Mouse (Mus musculus) testis, postnatal 14 days (tissue): ENCODE results near the gene Gm16253.

Source experiments
- DNase-seq: peaks from one replicate; pipeline ENCODE4 v3.0.0; 2021; ENCODE audit warnings: low spot score

Gm16253 gene

DNA sequence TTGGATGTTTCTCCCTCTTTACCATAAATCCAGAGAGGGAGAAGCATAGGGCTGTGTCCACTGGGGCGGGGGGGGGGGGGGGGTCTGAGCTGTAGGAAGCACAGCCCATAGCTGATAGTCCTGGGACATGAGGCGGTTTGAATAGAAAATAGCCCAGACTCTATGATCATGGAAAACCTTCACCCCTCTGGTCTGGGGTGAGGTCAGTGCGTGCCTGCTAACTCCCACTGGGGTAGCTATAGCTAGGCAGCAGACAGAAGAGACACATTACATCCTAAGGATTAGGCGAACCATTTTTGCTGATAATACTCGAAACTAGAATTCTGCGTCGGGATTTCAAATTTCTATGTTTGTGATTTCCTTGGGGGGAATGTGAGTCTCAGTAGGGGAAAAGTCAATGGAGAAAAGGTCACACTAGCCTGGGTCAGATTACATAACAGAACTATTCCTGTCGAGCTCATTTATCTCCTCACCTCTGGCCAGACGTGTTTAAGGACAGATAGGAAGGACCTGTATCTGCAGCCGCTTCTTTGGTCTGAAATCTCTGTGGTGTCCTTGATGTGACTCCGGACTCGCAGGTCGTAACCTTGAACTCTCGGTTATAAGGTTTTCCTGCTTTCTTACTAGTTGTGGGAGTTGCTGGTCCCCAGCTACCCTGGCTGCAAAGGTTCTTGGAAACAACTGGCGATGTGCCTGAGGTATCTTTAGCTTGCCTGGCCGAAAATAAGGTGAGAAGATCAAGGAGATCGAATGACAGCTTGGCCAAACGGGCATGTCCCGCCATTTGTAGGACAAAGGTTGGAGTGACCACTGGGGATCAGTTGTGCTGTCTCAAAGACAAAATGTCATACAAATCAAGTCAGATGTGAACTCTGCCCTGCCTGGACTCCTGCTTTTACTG is 2.9 kb upstream of the Gm16253 start:
- no peak for DNase-seq

DNA sequence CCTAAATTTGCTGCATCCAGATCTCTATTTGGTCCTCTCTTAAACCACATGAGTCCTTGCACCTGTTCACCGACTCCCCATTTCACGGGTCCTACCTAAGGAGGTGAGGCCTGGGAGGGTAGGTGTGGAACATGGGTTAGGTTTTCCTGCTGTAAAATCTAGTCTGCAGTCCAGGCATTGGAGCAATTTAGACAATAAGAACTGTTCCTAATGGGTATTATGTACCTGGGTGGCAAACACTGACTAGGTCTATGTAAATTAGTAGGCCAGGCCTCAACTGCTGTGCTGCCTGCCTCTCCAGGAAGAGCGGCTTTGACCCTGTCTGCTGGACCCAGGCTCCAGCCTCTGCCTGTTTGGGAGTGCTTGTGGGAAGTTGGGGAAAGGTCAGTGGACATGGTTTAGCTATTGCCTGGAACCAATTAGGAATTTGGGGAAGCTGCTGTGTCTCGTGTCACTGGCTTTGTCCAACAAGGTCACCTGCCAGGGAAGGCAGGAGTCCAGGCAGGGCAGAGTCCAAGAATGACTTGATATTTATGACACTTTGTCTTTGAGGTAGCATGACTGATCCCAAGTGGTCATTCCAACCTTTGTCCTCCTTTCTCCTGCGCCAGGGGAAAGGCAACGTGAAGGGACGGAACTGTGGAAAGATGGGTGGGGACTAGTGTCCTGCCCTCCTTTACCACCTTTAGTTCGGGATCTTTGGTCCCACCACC is 1.4 kb upstream of the Gm16253 start:
- no peak for DNase-seq

DNA sequence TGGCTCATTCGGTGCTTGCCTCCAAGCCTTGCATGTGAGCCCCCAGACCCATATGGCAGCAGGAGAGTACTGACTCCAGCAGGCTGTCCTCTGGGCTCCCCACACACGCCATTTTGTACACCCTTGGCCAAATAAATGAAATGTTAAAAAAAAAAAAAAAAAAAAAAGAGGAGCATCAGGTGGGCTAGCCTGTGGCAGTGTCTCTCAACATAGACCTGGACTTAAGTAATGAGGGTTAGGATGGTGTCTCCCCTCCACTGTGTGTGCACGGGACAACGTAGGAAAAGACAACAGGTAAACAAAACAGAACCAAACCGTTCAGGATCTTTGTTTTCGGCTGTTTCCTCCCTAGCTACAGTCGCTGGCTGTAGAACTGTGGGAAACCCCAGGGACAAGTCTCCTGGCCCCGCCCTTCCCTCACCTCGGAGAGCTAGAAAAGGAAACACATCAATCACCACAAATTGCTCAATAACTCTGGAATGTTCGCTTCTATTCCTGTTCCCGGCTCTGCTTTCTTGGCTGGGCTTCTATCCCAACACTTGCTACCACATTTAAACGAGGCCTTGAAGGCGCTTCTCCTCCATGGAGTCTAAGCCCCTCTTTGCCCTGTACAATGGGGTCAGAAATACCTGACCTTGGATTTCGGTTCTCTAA is 652 bp upstream of the Gm16253 start:
- peak; percentile 54 for DNase-seq

DNA sequence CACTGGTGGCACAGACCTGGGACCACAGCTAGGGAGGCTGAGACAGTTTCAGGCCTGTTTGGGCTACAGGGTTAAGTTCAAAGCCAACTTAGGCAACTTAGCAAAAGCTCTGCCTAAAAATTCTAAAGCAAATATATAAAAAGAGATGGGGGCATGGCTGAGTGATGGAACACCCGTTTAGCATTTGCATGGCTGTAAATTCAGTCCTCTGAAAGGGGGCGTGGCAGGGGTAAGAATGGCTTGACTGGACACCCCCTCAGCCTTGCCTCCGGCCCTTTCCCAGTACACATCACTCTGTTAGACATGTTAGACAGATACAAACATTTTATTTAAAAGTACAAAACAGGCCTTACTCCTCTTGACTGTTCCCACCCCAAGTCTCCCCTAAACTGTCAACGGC is 782 bp downstream of the Gm16253 start:
- DNase-seq, result no peak

DNA sequence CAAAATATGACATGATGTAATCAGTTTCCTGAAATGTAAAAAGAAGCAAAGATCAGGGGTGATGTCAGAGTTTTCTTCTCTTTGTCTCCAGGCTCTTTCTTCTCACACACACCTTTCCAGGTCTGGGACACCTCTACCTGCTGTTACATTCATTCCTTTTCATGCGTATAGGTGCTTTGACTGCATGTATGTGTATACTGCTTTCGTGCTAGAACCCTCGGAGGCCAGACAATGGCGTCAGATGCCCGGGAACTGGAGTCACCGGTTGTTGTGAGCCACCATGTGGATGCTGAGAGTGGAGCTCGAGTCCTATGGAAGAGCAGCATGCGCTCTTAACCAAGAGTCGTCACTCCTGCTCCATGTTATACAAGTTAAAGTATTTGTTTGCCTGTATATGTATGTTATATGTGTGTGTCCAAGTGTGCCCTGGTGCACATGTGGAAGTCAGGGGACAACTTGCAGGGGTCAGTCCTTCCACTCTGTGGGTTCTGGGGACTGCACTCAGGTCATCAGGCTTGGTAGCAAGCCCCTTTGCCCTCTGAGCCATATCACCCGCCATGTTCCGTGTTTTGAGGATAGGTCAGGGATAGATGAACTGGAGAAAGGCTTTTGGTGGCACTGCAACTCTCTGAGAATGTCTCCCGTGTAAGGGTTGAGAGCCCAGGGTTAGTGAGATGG is 1.9 kb downstream of the Gm16253 start:
- DNase-seq, result no peak

DNA sequence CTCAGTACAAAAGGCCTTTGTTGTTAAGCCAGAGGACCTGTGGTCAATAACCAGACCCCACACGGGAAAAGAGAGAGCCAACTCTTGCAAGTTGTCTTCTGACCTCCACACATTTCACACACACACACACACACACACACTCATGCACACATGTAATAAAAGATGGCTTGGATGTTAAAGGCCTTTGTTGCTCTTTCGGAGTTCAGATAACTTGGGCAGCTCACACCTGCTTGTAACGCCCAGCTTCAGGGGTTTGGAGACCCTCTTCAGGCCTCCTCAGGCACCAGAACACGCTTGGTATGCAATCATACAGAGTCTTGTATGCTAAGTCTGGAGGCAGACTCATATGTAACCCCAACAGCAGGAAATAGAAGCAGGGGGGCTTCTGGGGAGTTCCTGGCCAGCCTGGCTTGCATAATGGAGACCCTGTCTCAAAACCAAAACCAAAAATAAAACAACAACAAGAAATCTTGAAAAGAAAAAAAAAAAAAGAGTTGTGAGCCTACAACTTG is 2.5 kb downstream of the Gm16253 start:
- DNase-seq, result no peak

DNA sequence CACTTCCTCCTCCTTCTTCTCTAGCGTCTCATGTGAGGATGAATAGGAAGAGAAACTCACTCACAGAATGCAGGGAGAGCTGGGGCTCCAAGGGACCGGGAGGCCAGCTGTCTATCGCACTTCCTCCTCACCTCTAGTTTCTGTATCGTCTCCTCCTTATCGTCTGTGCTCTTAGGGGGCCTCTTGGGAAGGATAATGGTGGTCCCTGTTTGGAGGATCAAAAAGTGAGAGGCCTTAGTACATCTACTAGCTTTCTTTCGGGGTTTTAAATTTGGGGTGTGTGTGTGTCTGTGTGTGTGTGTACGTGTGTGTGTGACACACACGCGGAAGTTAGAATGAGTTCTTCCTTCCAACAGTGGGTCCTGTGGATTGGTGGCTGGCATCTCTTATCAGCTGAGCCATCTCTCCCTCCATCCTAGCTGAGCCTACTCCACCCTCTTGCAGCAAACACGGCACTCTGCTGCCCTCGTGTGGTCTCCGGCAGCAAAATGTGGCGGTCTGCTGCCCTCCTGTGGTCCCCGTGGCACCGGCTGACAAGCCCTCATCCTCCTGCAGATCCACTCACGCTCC is 3.2 kb downstream of the Gm16253 start:
- peak; percentile 79 for DNase-seq

DNA sequence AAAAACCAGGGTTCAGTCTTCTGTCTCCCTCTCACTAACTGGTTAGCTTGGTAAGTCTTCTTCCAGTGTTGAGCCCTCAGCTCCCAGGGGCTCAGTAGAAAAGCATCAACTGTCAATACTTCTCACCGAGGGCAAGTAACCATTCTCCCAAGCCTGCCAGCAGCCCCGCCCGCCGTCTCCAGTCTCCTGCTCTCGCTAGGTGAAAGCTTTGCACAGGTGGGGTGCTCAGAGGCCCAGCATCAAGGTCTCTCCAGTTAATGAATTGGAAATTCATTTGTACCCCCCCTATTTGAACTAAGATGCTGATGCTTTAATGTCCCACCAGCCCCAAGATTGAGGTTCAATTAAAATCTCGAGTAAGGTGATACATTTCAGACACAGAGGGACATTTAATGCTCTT is 4.4 kb downstream of the Gm16253 start:
- no peak for DNase-seq

DNA sequence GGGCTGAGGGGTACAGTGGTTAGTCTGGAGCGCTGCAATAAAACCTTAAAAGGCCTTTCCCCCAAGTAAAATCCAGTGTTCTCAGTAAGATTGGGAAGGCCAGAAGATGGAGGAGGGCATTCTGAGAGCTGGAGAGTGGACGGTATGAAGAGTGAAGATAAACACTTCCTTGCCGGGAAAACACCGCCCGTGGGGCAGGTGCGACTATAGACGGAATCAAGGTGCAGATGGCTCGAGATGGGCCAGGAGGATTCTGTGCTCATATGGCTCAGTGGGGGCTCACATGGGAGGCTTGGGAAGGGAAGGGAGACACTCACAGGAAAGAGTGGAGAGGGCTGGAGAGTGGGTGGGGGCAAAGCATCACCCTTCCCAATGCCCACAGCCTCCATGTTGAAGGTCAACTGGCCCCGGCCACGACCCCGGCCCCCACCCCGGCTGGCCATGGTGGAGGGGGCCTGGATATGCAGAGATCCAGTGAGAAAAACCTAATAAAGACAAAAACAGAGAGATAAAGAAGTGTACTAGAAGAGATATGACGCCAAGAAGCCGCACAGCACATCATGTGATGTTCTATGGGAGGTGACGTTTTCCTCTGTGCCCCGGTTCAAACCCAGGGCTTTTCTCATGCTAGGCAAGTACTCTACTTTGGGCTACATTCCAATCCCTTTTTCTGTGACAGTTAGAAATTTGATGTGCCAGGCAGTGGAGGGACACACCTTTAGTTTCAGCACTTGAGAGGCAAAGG is 5.2 kb downstream of the Gm16253 start:
- no peak for DNase-seq

DNA sequence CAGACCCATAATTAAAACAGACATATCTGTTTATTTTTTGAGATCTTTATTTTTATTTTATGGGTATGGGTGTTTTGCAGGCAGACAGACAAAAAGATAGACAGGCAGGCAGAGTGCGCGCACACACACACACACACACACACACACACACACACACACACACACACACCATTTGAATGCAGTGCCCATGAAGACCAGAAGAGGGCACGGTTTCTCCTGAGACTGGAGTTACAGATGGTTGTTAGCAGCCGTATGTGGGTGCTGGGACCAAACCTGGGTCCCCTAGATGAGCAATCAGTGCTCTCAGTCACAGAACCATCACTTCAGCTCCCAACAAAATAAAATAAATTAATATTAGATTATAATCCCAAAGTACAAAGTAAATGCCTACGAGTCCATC is 6.6 kb downstream of the Gm16253 start:
- DNase-seq, result no peak

DNA sequence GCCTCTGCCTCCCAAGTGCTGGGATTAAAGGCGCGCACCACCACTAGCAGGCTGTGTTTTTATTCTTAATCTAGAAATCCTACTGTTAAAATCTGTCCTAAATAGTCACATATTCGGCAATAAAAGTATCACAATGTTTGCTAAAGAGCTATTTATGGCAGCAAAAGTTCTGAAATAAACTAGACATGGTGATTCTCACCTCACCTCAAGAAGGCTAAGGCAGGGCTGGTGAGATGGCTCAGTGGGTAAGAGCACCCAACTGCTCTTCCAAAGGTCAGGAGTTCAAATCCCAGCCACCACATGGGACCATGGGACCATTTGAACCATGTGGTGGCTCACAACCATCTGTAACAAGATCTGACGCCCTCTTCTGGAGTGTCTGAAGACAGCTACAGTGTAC is 13.9 kb downstream of the Gm16253 start:
- DNase-seq, result no peak

DNA sequence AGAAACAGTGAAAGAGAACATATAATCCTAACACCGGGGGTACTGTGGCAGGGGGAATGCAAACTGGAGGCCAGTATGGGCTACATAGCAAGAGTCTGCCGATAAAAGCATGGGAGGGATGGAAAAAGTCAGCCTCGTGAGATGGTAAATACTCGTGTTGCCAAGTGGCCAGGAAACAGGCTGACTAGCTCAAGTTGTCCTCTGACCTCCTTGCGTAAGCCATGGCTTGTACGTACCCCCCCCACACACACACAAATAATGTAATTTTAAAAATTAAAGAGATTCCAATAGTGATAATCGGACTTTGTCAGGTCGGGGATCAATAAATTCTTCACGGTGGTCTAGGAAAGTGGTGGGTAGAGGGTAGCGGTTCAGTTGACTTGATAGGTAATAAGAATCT is 16.6 kb downstream of the Gm16253 start:
- no peak for DNase-seq

DNA sequence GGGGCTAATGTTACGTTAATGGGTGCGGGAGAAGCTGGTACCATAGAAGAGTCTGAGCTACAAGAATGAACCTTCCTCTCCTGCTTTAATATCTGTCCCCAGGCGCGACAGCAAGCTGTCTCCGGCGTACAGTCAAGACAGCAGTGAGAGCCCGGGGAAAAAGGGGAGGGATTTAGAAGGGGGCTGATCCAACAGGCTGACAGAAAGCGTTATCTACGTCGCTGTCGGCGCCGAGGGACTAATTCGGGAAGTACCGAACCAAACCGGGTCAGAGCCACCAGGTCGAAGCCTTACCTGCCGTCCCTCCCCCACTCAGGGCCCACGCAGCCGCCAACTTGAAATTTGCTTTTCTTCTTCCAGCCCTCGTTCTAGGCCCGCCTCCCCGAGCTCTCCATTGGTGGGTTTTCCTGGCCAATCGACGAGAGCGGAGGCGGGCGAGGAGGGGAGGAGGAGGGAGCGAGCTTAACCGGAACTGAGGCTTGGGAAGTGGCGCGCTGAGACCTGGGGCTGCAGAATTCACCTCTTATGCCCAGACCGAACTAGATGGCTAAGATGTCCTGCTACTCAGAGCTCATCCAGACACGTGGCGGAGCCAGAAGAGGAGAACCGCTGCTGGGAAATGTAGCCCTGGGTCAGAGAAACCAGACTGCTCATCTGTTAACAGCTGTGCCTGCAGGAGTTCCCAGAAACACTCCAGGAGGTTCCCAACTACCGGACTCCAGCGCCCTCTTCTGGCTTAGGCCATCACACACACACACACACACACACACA is 17.2 kb downstream of the Gm16253 start, which contains the start of gene Polr3gl:
Polr3gl (minus strand) TSS at position 392 of the 771 bp plus-strand sequence.
- peak; percentile 94 for DNase-seq

DNA sequence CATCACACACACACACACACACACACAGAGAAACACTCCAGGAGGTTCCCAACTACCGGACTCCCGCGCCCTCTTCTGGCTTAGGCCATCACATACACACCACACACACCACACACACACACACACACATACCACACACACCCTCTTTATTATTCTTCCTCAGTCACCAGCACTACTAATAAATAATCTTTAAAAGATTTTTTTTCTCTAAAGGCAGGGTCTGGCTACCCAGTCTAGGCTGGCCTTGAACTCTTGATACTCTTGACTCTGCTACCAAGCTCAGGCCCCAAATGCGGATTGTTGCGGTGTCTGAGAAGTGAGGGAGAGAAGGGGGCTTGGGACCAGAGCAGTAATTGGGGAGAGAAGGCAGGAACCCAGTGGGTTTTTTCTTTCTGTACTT is 18.1 kb downstream of the Gm16253 start:
- no peak for DNase-seq

DNA sequence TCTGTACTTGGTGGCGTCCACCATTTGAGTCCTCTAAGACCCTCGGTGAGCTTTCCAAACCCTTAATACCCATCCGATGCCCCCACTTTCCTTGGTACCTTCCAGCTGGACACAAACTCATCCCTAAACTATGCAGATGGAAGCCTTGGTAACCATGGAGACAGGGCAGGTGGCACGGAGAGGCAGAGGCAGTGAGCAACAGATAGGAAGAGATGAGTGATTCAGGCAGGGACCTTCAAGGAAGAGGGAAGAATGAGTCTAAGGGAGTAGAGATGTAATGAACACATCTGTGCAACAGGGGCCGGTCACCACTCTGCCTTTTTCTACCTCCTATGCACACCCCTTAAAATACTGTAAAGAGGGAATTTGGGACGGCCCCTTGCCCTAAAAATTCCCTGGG is 18.9 kb downstream of the Gm16253 start:
- no peak for DNase-seq

DNA sequence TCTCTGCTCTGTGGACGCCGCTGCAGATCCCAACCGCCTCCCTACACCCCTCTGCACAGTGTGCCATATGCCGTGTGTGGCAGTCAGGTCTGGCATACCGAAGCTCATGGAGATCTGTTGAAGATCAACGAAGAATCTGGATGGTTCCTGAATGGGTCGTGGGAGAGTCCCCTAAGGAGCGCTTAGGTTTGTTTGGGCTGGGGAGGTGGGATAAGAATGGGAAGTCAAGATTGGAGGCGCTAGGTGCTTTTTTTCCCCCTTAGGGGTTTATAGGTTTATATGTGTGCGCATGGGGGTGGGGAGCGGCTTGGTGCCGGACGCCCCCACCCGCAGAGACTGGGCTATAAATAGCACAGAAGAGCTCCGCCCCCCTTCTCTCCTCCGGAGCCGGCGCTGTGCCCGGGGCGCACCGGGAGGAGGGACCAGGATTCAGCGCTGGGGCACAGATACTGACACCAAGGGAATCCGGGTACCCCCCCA is 19.5 kb downstream of the Gm16253 start, which contains the start of gene Ankrd34a:
Ankrd34a (plus strand) TSS at position 409 of the 480 bp plus-strand sequence.
- DNase-seq, result no peak

DNA sequence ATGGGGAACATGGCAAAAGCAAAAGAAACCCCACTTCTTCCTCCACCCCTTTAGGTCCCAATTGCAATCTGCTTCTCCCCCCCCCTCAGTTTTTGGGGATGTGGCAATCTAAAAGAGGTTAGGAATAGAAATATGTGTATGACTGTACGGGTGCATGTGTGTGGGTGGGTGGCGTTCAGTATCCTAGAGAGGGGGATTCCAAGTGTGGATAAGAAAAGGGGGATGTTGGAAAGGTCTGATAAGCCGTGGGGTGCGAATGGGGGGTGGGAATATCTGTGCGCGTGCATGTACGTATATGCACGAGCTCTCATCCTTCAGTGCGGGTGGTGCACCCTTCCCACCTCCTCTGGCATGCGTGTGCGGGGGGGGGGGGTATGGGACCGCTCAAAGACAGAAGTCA is 20.1 kb downstream of the Gm16253 start:
- no peak for DNase-seq

DNA sequence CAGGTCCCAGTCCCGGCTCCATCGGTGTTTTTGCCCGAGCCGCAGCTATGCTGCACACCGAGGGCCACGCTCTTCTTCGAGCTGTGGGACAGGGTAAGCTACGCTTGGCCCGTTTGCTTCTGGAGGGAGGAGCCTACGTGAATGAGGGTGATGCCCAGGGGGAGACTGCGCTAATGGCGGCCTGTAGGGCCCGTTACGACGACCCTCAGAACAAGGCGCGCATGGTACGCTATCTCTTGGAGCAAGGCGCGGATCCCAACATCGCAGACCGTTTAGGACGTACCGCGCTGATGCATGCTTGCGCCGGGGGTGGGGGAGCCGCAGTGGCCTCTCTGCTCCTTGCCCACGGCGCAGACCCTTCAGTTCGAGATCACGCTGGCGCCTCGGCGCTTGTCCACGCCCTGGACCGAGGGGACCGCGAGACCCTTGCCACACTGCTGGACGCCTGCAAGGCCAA is 20.7 kb downstream of the Gm16253 start:
- DNase-seq, result peak; percentile 23

DNA sequence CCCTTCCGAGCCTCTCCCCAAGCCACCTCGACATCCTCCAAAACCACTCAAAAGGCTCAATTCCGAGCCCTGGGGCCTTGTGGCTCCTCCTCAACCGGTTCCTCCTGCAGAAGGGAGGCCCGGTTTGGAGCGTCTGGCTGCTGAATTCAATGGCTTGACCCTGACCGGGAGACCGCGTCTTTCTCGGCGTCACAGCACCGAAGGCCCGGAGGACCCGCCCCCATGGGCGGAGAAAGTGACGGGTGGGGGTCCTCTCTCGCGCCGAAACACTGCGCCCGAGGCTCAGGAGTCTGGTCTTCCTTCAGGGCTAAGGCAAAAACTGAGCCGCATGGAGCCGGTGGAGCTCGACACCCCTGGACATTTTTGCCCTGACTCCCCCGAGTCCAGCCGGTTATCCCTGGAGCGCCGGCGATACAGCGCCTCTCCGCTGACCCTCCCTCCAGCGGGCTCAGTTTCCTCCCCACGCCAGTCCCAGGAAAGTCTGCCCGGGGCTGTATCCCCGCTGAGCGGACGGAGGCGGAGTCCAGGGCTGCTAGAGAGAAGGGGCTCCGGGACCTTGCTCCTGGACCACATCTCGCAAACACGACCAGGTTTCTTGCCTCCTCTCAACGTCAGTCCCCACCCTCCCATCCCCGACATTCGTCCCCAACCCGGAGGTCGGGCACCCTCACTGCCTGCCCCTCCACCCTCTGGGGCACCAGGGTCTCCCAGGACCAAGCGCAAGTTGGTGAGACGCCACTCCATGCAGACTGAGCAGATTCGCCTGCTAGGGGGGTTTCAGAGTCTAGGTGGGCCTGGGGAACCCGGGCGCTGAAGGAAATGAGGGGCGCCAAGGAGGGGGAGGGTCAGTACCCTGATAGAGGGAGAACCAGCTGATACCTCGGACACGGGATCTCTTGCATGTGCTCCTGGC is 21.6 kb downstream of the Gm16253 start:
- DNase-seq, result peak; percentile 61
